Mouse (Mus musculus) myocyte (in vitro differentiated cells): Measurements from ENCODE around the gene Gm20388.

Source experiments
- E2F4 ChIP-seq: IDR thresholded peaks from one replicate; pipeline ENCODE4 v1.6.1; 2011; ENCODE audit warnings: mild to moderate bottlenecking, control low read depth, moderate library complexity; ENCODE audit not compliant: insufficient read depth
- MAX ChIP-seq: IDR thresholded peaks from one replicate; pipeline ENCODE4 v1.6.1; 2011; ENCODE audit warnings: low read depth, mild to moderate bottlenecking, control low read depth
- MYOD1 ChIP-seq, 3 experiments: IDR thresholded peaks; one replicate each; pipeline ENCODE4 v1.6.1; 2011; ENCODE audit warnings: control low read depth in 2 of 3, low read depth in 2 of 3, mild to moderate bottlenecking in 2 of 3, moderate library complexity in 1 of 3; ENCODE audit not compliant: insufficient read length in 2 of 3, control insufficient read depth in 1 of 3
- MYOG ChIP-seq, 3 experiments: IDR thresholded peaks; one replicate each; pipeline ENCODE4 v1.6.1; 2011; ENCODE audit warnings: control low read depth in 2 of 3, low read depth in 2 of 3, mild to moderate bottlenecking in 2 of 3; ENCODE audit not compliant: insufficient read length in 2 of 3, control insufficient read depth in 1 of 3, insufficient read depth in 1 of 3
- POLR2A ChIP-seq: IDR thresholded peaks from one replicate; pipeline ENCODE4 v1.6.1; 2011; ENCODE audit warnings: low read depth, mild to moderate bottlenecking, control low read depth, moderate library complexity; ENCODE audit not compliant: insufficient read length
- POLR2AphosphoS2 ChIP-seq: IDR thresholded peaks from one replicate; pipeline ENCODE4 v1.6.1; 2011; ENCODE audit warnings: low read depth, control low read depth; ENCODE audit not compliant: insufficient read length
- SRF ChIP-seq: IDR thresholded peaks from one replicate; pipeline ENCODE4 v1.6.1; 2011; ENCODE audit warnings: low read depth; ENCODE audit not compliant: control insufficient read depth, insufficient read length
- TCF12 ChIP-seq: IDR thresholded peaks from one replicate; pipeline ENCODE4 v1.6.1; 2011; ENCODE audit warnings: mild to moderate bottlenecking, control low read depth; ENCODE audit not compliant: poor library complexity, insufficient read depth, severe bottlenecking
- TCF3 ChIP-seq: IDR thresholded peaks from one replicate; pipeline ENCODE4 v1.6.1; 2011; ENCODE audit warnings: low read depth, control low read depth; ENCODE audit not compliant: insufficient read length
- USF1 ChIP-seq: IDR thresholded peaks from one replicate; pipeline ENCODE4 v1.6.1; 2011; ENCODE audit warnings: low read depth, mild to moderate bottlenecking, control low read depth, moderate library complexity

DNA sequence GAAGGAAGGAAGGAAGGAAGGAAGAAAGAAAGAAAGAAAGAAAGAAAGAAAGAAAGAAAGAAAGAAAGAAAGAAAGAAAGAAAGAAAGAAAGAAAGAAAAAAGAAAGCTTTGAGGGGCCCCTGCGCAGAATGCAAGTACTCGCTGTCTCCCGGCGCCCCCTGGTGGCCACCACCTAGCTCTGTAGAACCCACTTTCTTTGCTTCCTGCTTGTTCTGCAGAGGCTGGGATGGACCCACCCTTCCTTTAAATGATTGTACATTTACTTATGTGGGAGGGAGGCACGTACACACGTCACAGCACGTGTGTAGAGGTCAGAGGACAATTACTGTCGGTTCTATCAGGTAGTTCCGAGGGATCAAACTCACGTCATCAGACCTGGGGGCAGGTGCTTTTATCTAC lies 167.4 kb downstream of the Gm20388 start:
- TF ChIP-seq SRF (no peak), TCF12 (no peak), E2F4 (no peak), POLR2AphosphoS2 (no peak), POLR2A (no peak), MAX (no peak), USF1 (no peak), MYOG (IDR thresholded peaks at IDR 0.05; ENCODE audit: control insufficient read depth in 1 of 3, insufficient read depth in 1 of 3, insufficient read length in 2 of 3, low read depth in 2 of 3) (no peak), TCF3 (no peak), MYOD1 (IDR thresholded peaks at IDR 0.05; ENCODE audit: control insufficient read depth in 1 of 3, insufficient read length in 2 of 3, low read depth in 2 of 3) (no peak)
